Mouse (Mus musculus) intestine, embryonic 16.5 days (tissue): ENCODE results near the gene Ldhd. TPM values are rescaled to one million over a fixed set of nuclear protein-coding genes. Genes with fewer than 3 reads are reported as not detected.
A peak's percentile ranks its signal among the peaks of the same experiment; 100 is the strongest.

ENCODE experiments used
- ATAC-seq: fragments of 200-750 bp; cut with Nextera tagmentation; 2 replicates; pipeline ENCODE4 v1.8.0; 2017; ENCODE audit warnings: moderate TSS enrichment, moderate library complexity
- H3K27ac ChIP-seq: fragments of 300-500 bp; sonication (generic); 2 replicates; pipeline ENCODE4 v1.5.1; 2014; ENCODE audit warnings: mild to moderate bottlenecking, low read length
- H3K27me3 ChIP-seq: fragments of 300-500 bp; sonication (generic); replicated peaks from 2 replicates; pipeline ENCODE4 v1.6.1; 2014; ENCODE audit warnings: low read length, control low read depth, mixed read lengths; ENCODE audit not compliant: control insufficient read depth, insufficient read depth
- H3K36me3 ChIP-seq: fragments of 300-500 bp; sonication (generic); 2 replicates; pipeline ENCODE4 v1.6.1; 2014; ENCODE audit warnings: low read length, control low read depth; ENCODE audit not compliant: control insufficient read depth, insufficient read depth
- H3K4me1 ChIP-seq: fragments of 300-500 bp; sonication (generic); 2 replicates; pipeline ENCODE4 v1.6.1; 2014; ENCODE audit warnings: low read length, control low read depth, mixed read lengths; ENCODE audit not compliant: control insufficient read depth, insufficient read depth
- H3K4me2 ChIP-seq: fragments of 300-500 bp; sonication (generic); 2 replicates; pipeline ENCODE4 v1.6.1; 2014; ENCODE audit warnings: low read depth, low read length, control low read depth
- H3K4me3 ChIP-seq: fragments of 300-500 bp; sonication (generic); 2 replicates; pipeline ENCODE4 v1.5.1; 2014; ENCODE audit warnings: mild to moderate bottlenecking, low read length
- H3K9ac ChIP-seq: fragments of 300-500 bp; sonication (generic); 2 replicates; pipeline ENCODE4 v1.6.1; 2014; ENCODE audit warnings: low read depth, low read length
- H3K9me3 ChIP-seq: fragments of 300-500 bp; sonication (generic); 2 replicates; pipeline ENCODE4 v1.6.1; 2016; ENCODE audit warnings: low read length, control low read depth; ENCODE audit not compliant: control insufficient read depth
- WGBS: fragments of 180-500 bp; shearing (Covaris S2); extraction: QIAGEN DNeasy Blood & Tissue Kit; methylation state at CpG from one replicate; pipeline ENCODE4 v1.1.7; 2014; 5-methylcytosine and 5-hydroxymethylcytosine counted together
- polyA plus RNA-seq: library from polyadenylated mRNA; unstranded; fragments of >200 nt; fragmentation: Nextera tagmentation; extraction: Ambion mirVana; gene quantifications from 2 replicates; pipeline ENCODE4 v1.2.1, GENCODE M21; 2015

The Ldhd gene
- polyA plus RNA-seq, 1 experiment from 2014 or later: 2.7 TPM

GRCm38 (mm10) chr8:111606961-111607360 is 23.2 kb downstream of the Ldhd start:
- Histone ChIP-seq H3K36me3 (no peaks in the 10 kb centered on the region), H3K4me1 (peaks cover 9% of the 10 kb centered on the region), H3K9me3 (no peaks in the 10 kb centered on the region), H3K27ac (0 out of 2 replicates have a peak overlapping the region, but pooled peaks have one; percentile 29), H3K27me3 (no peaks in the 10 kb centered on the region), H3K4me2 (no peak overlapping the region), H3K4me3 (no peak overlapping the region), H3K9ac (no peak overlapping the region)
- ATAC-seq: peak; percentile 14; the same call in 1 of the 2 replicates
- 82% methylated on average over 9 of the region's 9 CpGs for WGBS

DNA sequence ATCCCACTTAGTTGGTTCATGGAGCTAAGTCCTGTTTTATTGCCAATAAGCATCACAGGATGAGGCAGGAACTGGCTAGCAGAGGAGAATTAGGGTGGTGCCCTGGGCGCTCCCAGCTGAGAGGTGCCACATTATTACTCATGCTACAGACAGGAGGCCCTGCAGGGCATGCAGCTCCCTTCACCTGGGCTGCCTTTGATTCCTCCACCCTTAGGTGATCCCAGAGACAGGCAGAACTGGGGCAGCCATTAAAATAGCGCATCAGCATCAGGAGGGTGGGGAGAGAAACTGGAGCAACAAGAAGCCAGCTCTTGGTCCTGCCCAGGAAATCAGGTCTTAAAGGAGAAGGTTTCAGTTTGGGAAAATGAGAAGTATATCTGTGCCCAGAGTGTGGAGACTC is 25.2 kb downstream of the Ldhd start:
- no peaks in the 10 kb centered on the region for H3K27me3 ChIP-seq
- H3K27ac ChIP-seq: no peak overlapping the region
- no peaks in the 10 kb centered on the region for H3K9me3 ChIP-seq
- H3K4me2 ChIP-seq: no peak overlapping the region
- no peaks in the 10 kb centered on the region for H3K36me3 ChIP-seq
- ATAC-seq: peak; percentile 15; the same call in 1 of the 2 replicates
- peaks cover 11% of the 10 kb centered on the region for H3K4me1 ChIP-seq
- no peak overlapping the region for H3K9ac ChIP-seq
- no peak overlapping the region for H3K4me3 ChIP-seq
- 85% methylated on average over 2 of the region's 2 CpGs for WGBS

DNA sequence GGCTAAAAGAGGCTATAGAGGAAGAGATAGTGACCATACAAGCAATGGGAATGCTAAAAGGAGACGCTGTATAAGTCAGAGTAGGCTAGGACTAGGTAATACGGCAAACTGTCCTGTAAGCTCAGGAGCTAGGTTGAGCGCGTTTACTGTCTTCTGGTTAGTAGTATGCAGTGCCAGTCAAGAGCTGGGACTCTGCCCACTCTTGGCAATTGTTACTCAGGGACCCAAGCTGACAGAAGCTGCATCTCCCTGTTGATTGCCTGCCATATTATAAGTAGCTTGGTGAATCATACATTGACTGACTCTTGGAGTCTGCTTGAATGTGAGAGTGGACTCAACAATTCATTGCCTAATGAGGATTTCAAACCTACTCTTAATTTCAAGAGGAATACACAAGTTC is 28.1 kb downstream of the Ldhd start:
- Histone ChIP-seq H3K4me2 (no peak overlapping the region), H3K36me3 (no peaks in the 10 kb centered on the region), H3K4me3 (no peak overlapping the region), H3K4me1 (peaks cover 20% of the 10 kb centered on the region), H3K9me3 (no peaks in the 10 kb centered on the region), H3K9ac (no peak overlapping the region), H3K27me3 (no peaks in the 10 kb centered on the region), H3K27ac (no peak overlapping the region)
- 97% methylated on average over 4 of the region's 4 CpGs for WGBS
- ATAC-seq: no peak

GRCm38 (mm10) chr8:111599707-111600444 is 30.3 kb downstream of the Ldhd start:
- Histone ChIP-seq H3K4me1 (peaks cover 33% of the 10 kb centered on the region), H3K27me3 (no peaks in the 10 kb centered on the region), H3K36me3 (no peaks in the 10 kb centered on the region), H3K27ac (no peak overlapping the region), H3K4me3 (no peak overlapping the region), H3K9ac (no peak overlapping the region), H3K9me3 (no peaks in the 10 kb centered on the region), H3K4me2 (no peak overlapping the region)
- WGBS: 82% methylated on average over 9 of the region's 9 CpGs
- no peak for ATAC-seq

DNA sequence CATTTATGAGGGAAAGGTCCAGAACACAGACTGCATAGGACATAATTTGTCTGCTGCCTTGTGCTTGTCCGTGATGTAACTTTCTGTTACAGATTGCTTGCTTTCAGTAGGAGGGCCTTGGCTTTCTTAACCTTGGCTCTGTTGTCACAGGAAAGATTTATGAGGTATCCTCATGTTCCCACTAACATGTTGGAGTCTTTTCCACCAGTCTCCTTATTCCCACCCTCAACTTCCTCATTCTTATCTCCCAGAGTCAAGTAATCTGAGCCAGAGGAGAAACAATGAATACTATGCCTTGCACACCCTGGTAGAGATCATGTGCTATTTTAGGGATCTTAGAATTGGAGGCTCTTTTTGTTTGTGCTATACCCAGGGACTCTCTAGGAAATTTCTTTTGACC is 32.9 kb downstream of the Ldhd start:
- H3K4me1 ChIP-seq: peaks cover 37% of the 10 kb centered on the region
- no peaks in the 10 kb centered on the region for H3K27me3 ChIP-seq
- no peaks in the 10 kb centered on the region for H3K9me3 ChIP-seq
- no peak overlapping the region for H3K9ac ChIP-seq
- H3K4me3 ChIP-seq: no peak overlapping the region; the same call in 1 of the 2 replicates
- H3K4me2 ChIP-seq: peak overlapping the region; percentile 22; the same call in 1 of the 2 replicates
- ATAC-seq: peak; percentile 82
- WGBS: 17% methylated on average over 1 of the region's 1 CpGs
- H3K36me3 ChIP-seq: no peaks in the 10 kb centered on the region
- peak overlapping the region; percentile 91 for H3K27ac ChIP-seq

GRCm38 (mm10) chr8:111596485-111596821 is 33.7 kb downstream of the Ldhd start:
- H3K27me3 ChIP-seq: no peaks in the 10 kb centered on the region
- H3K9ac ChIP-seq: no peak overlapping the region
- ATAC-seq: no peak
- no peak overlapping the region for H3K4me2 ChIP-seq
- H3K4me1 ChIP-seq: peaks cover 37% of the 10 kb centered on the region
- no peak overlapping the region for H3K4me3 ChIP-seq
- no peaks in the 10 kb centered on the region for H3K9me3 ChIP-seq
- H3K36me3 ChIP-seq: no peaks in the 10 kb centered on the region
- 42% methylated on average over 3 of the region's 3 CpGs for WGBS
- H3K27ac ChIP-seq: peak overlapping the region; percentile 91

GRCm38 (mm10) chr8:111595712-111596484 is 34.3 kb downstream of the Ldhd start:
- H3K36me3 ChIP-seq: no peaks in the 10 kb centered on the region

DNA sequence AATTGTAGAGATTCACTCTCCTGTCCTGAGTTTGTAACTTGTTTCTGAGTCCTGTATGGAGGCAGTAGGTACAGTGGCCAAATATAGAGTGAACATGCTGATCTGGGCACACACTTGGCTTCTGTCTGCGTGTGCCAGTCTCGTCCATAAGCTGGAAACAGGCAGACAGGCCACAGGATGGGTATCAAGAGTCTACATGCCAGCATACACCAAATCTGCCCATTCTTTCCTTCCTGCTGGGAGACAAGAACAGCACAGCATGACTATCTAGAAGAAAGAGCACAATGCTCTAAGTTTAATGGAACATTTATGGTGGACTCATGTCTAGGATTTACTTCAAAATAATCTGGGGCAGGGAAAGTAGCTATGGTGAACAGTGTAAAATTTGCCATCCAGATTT is 35.2 kb downstream of the Ldhd start:
- Histone ChIP-seq H3K27me3 (no peaks in the 10 kb centered on the region), H3K4me1 (peaks cover 35% of the 10 kb centered on the region), H3K36me3 (no peaks in the 10 kb centered on the region), H3K4me3 (no peak overlapping the region), H3K4me2 (no peak overlapping the region), H3K9me3 (no peaks in the 10 kb centered on the region), H3K27ac (no peak overlapping the region; the same call in 1 of the 2 replicates), H3K9ac (no peak overlapping the region)
- WGBS: 85% methylated on average over 2 of the region's 2 CpGs
- no peak for ATAC-seq

More at GRCm38 (mm10) chr8:111595712-111596484, 34.3 kb downstream of the Ldhd start:
- H3K9ac ChIP-seq: peak overlapping the region; percentile 15; the same call in 1 of the 2 replicates
- 49% methylated on average over 15 of the region's 15 CpGs for WGBS
- H3K27me3 ChIP-seq: no peaks in the 10 kb centered on the region
- no peaks in the 10 kb centered on the region for H3K9me3 ChIP-seq
- peaks cover 37% of the 10 kb centered on the region for H3K4me1 ChIP-seq
- peak; percentile 73 for ATAC-seq
- no peak overlapping the region for H3K4me3 ChIP-seq
- peak overlapping the region; percentile 15; the same call in 1 of the 2 replicates for H3K4me2 ChIP-seq
- peak overlapping the region; percentile 91 for H3K27ac ChIP-seq

GRCm38 (mm10) chr8:111594044-111594840 is 35.9 kb downstream of the Ldhd start:
- Histone ChIP-seq H3K9me3 (no peaks in the 10 kb centered on the region), H3K9ac (no peak overlapping the region), H3K4me2 (no peak overlapping the region), H3K27me3 (no peaks in the 10 kb centered on the region), H3K27ac (no peak overlapping the region), H3K36me3 (no peaks in the 10 kb centered on the region), H3K4me1 (peaks cover 35% of the 10 kb centered on the region), H3K4me3 (no peak overlapping the region)
- ATAC-seq: no peak
- whole genome bisulfite sequencing: 77% methylated on average over 3 of the region's 3 CpGs
